Mouse (Mus musculus) midbrain, embryonic 12.5 days (tissue): ENCODE data around the gene Gngt1. TPM values are rescaled to one million over a fixed set of nuclear protein-coding genes. Genes with fewer than 3 reads are reported as not detected.

Source experiments
- ATAC-seq: fragments of 200-750 bp; cut with Nextera tagmentation; 2 replicates; pipeline ENCODE4 v1.8.0; 2017; ENCODE audit warnings: low read depth, moderate TSS enrichment, moderate library complexity; ENCODE audit not compliant: low FRiP score
- H3K27ac ChIP-seq: fragments of 300-500 bp; sonication (generic); replicated peaks from 2 replicates; pipeline ENCODE4 v1.5.1; 2016; ENCODE audit warnings: mild to moderate bottlenecking
- H3K27me3 ChIP-seq: fragments of 300-500 bp; sonication (generic); 2 replicates; pipeline ENCODE4 v1.6.1; 2016; ENCODE audit warnings: mild to moderate bottlenecking
- H3K36me3 ChIP-seq: fragments of 300-500 bp; sonication (generic); 2 replicates; pipeline ENCODE4 v1.6.1; 2016
- H3K4me1 ChIP-seq: fragments of 300-500 bp; sonication (generic); 2 replicates; pipeline ENCODE4 v1.6.1; 2016
- H3K4me2 ChIP-seq: fragments of 300-500 bp; sonication (generic); replicated peaks from 2 replicates; pipeline ENCODE4 v1.6.1; 2016; ENCODE audit warnings: mild to moderate bottlenecking, moderate library complexity
- H3K4me3 ChIP-seq: fragments of 300-500 bp; sonication (generic); 2 replicates; pipeline ENCODE4 v1.5.1; 2016; ENCODE audit warnings: mild to moderate bottlenecking
- H3K9ac ChIP-seq: fragments of 300-500 bp; sonication (generic); replicated peaks from 2 replicates; pipeline ENCODE4 v1.6.1; 2016; ENCODE audit warnings: mild to moderate bottlenecking, moderate library complexity
- H3K9me3 ChIP-seq: fragments of 300-500 bp; sonication (generic); 2 replicates; pipeline ENCODE4 v1.6.1; 2016; ENCODE audit warnings: mild to moderate bottlenecking
- WGBS: fragments of 180-500 bp; shearing (Covaris S2); methylation state at CpG from one replicate; pipeline ENCODE4 v1.1.7; 2016; 5-methylcytosine and 5-hydroxymethylcytosine counted together
- polyA plus RNA-seq: library from polyadenylated mRNA; unstranded; fragments of >200 nt; fragmentation: Nextera tagmentation; extraction: Ambion mirVana; gene quantifications from 2 replicates; pipeline ENCODE4 v1.2.1, GENCODE M21; 2016

Gngt1 gene
- polyA plus RNA-seq: not detected in 2 replicates

DNA sequence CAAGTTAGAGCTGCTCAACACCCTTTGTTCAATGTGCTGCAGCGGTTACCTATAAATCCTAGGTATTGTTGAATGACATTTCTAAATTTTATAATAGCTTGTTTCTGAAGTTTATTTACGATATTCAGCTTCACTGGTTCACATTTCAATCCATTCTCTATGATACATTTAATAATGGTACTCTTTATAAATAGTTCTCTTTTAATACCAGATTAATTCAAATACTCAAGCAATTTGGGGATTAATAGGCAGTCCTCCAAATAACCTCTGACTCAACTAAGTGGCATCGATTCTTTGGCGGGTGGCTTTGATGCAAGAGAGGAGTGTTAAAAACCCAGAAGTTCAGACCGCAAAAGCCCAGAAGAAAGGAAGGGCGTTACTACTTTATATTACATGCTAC is at the start of gene Gngt1:
Gene Gngt1, plus strand, starts transcription at position 301 of the 400 bp plus-strand sequence.
- Histone ChIP-seq H3K9ac (no peak within 1 kb of the TSS), H3K36me3 (no peaks in the 10 kb centered on the region), H3K4me3 (no peak within 1 kb of the TSS), H3K4me1 (no peaks in the 10 kb centered on the region), H3K4me2 (no peak within 1 kb of the TSS), H3K9me3 (no peaks in the 10 kb centered on the region), H3K27ac (no peak within 1 kb of the TSS), H3K27me3 (no peaks in the 10 kb centered on the region)
- no peak for ATAC-seq
- 92% methylated on average over 6 of the region's 6 CpGs for WGBS

DNA sequence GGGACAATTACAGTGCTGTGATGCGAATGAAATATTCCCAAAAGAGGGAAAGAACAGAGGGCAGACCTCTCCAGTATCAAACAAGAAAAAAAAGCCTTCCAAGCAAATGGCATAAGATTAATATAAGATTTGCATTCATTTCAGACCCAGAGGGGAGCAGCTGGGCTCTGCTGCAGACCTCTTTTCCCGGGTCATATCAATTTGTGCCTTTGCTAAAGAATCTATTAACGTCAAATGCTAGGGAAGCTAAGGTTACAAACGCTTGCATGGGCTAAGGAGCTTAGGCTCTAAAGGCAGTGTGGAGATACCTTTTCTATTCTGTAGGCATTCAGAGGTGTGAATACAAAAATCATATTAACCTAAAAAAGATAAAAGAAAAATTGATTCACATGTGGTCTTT is 38.6 kb upstream of the Gngt1 start:
- no peaks in the 10 kb centered on the region for H3K27me3 ChIP-seq
- peak; percentile 58 for ATAC-seq
- WGBS: 26% methylated on average over 4 of the region's 4 CpGs
- H3K4me2 ChIP-seq: no peak overlapping the region
- H3K4me3 ChIP-seq: no peak overlapping the region
- H3K9me3 ChIP-seq: no peaks in the 10 kb centered on the region
- no peak overlapping the region for H3K27ac ChIP-seq
- H3K9ac ChIP-seq: no peak overlapping the region
- H3K4me1 ChIP-seq: no peaks in the 10 kb centered on the region; the same call in 1 of the 2 replicates
- no peaks in the 10 kb centered on the region for H3K36me3 ChIP-seq

DNA sequence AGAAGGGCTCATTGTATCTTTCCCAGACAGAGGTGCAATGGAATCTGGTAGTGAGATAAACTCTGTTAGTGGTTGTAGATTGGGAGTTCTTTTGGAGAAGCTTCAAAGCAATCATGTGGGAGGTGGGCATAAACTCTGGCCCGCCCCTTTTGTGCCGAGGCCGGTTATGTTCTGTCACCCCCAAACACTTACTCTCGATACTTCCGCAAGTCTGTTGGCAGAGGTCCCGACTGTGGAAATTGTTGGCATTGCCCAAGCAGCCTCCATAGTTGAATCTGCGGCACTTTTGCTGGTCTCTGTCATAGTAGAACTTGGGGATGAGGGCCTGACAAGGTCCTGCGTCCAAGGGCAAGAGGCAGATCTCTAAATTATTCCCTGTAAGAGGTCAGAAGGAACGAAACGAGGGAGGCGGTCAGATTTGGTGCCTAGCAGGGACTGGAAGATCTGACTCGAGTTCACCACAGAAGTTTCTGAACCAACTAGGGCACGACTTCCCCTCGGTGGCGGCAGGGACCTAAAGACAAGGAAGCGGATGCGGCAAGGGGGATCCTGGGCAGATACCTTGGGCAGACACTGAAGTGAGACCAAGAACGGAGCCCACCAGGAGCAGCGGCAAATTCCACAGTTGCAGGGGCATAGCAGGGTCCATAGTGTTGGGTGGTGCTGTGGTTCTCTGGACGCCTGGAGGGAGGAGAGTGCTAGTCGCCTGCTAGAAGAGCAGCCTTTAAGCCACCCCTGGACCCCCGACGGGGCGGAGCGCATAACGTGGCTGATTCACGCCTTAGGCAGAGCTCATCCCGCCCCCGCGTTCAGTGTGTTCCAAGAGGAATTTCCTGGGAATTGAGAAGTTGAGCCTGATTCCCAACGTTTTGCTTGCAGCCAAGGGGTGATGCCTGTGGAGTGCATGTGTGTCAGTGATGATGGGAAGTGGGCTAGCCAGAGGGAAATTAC is 25.6 kb upstream of the Gngt1 start:
- Histone ChIP-seq H3K27ac (no peak overlapping the region), H3K4me1 (0 out of 2 replicates have a peak, but pooled peaks cover 2% of the 10 kb centered on the region), H3K27me3 (peaks cover 12% of the 10 kb centered on the region; the same call in 1 of the 2 replicates), H3K4me3 (no peak overlapping the region), H3K36me3 (no peaks in the 10 kb centered on the region), H3K9ac (no peak overlapping the region), H3K4me2 (peak overlapping the region; percentile 26), H3K9me3 (no peaks in the 10 kb centered on the region)
- WGBS: 36% methylated on average over 31 of the region's 31 CpGs
- ATAC-seq: no peak

GRCm38 (mm10) chr6:3973679-3974078 is 19.9 kb upstream of the Gngt1 start:
- no peaks in the 10 kb centered on the region for H3K36me3 ChIP-seq
- no peak for ATAC-seq
- H3K9ac ChIP-seq: no peak overlapping the region
- no peak overlapping the region for H3K4me2 ChIP-seq
- no peak overlapping the region for H3K4me3 ChIP-seq
- WGBS: 82% methylated on average over 1 of the region's 1 CpGs
- no peaks in the 10 kb centered on the region for H3K27me3 ChIP-seq
- no peaks in the 10 kb centered on the region for H3K9me3 ChIP-seq
- no peak overlapping the region for H3K27ac ChIP-seq
- H3K4me1 ChIP-seq: no peaks in the 10 kb centered on the region

- no peak for ATAC-seq
- H3K27ac ChIP-seq: no peak overlapping the region
- H3K4me1 ChIP-seq: no peaks in the 10 kb centered on the region
- no peaks in the 10 kb centered on the region for H3K27me3 ChIP-seq
- H3K4me2 ChIP-seq: no peak overlapping the region
- no peak overlapping the region for H3K4me3 ChIP-seq
- 92% methylated on average over 5 of the region's 5 CpGs for WGBS
- H3K9ac ChIP-seq: no peak overlapping the region
- no peaks in the 10 kb centered on the region for H3K36me3 ChIP-seq
- no peaks in the 10 kb centered on the region for H3K9me3 ChIP-seq
Observed at GRCm38 (mm10) chr6:3982661-3983284, 10.8 kb upstream of the Gngt1 start.

DNA sequence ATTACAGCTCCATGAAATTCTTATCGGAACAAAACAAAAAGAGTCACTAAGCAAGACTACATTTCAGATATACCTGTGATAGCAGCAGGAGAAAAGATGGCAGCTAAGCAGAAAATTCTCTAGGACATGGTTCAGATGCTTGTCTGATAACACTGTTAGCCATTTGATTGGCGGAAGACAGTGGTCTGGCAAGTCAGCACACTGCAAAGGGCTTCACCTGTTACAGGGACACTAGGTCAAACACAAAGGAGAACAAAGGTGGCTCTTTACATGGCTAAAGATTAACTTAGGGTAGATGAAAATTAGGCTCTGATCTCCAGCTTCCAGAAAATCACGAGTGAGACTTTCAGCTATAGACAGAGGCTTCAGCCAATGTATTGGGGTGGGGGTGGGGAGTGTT is 4.8 kb upstream of the Gngt1 start, which contains the start of gene Tfpi2:
Gene Tfpi2, minus strand, starts transcription at position 170 of the 400 bp plus-strand sequence.
- Histone ChIP-seq H3K9ac (no peak within 1 kb of the TSS), H3K4me2 (no peak within 1 kb of the TSS), H3K27ac (no peak within 1 kb of the TSS), H3K9me3 (no peaks in the 10 kb centered on the region), H3K4me3 (no peak within 1 kb of the TSS), H3K36me3 (no peaks in the 10 kb centered on the region), H3K4me1 (no peaks in the 10 kb centered on the region), H3K27me3 (no peaks in the 10 kb centered on the region)
- 82% methylated on average over 3 of the region's 3 CpGs for WGBS
- ATAC-seq: no peak

GRCm38 (mm10) chr6:3998089-3998488 is 4.5 kb downstream of the Gngt1 start:
- WGBS: 78% methylated on average over 4 of the region's 4 CpGs
- H3K4me2 ChIP-seq: no peak overlapping the region
- H3K4me1 ChIP-seq: no peaks in the 10 kb centered on the region
- H3K27me3 ChIP-seq: no peaks in the 10 kb centered on the region
- no peak overlapping the region for H3K4me3 ChIP-seq
- no peaks in the 10 kb centered on the region for H3K9me3 ChIP-seq
- H3K36me3 ChIP-seq: no peaks in the 10 kb centered on the region
- H3K9ac ChIP-seq: no peak overlapping the region
- ATAC-seq: no peak
- H3K27ac ChIP-seq: no peak overlapping the region

- H3K9me3 ChIP-seq: no peaks in the 10 kb centered on the region
- 67% methylated on average over 6 of the region's 6 CpGs for WGBS
- no peak for ATAC-seq
- H3K4me2 ChIP-seq: no peak overlapping the region
- H3K9ac ChIP-seq: no peak overlapping the region
- no peak overlapping the region for H3K4me3 ChIP-seq
- H3K36me3 ChIP-seq: no peaks in the 10 kb centered on the region
- peaks cover 5% of the 10 kb centered on the region for H3K4me1 ChIP-seq
- 0 out of 2 replicates have a peak, but pooled peaks cover 3% of the 10 kb centered on the region for H3K27me3 ChIP-seq
- no peak overlapping the region for H3K27ac ChIP-seq
Observed at GRCm38 (mm10) chr6:3999296-3999695, 5.7 kb downstream of the Gngt1 start.

DNA sequence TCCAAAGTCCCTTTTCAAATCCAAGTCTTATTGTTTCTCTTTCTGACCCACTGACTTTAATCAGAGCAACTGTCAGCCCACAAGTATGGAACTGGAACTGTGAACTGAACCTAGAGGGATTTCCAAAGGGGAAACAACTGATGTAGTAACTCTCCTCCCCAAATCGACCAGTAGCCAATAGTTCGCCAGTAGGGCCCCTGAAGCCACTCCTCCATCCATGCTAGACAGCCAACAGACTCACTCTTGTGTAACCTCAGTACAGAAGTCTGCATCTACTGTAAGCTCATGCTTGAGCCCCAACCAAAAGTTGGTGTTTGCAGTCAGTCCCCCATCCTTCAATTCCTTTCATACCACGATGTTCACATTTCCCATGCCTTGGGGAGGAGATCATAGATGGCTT is 7.1 kb downstream of the Gngt1 start:
- H3K9ac ChIP-seq: no peak overlapping the region
- peaks cover 6% of the 10 kb centered on the region for H3K4me1 ChIP-seq
- no peak overlapping the region for H3K27ac ChIP-seq
- no peaks in the 10 kb centered on the region for H3K36me3 ChIP-seq
- H3K4me2 ChIP-seq: no peak overlapping the region
- 0 out of 2 replicates have a peak, but pooled peaks cover 3% of the 10 kb centered on the region for H3K27me3 ChIP-seq
- 87% methylated on average over 3 of the region's 3 CpGs for WGBS
- H3K4me3 ChIP-seq: no peak overlapping the region
- ATAC-seq: no peak
- no peaks in the 10 kb centered on the region for H3K9me3 ChIP-seq

- 0 out of 2 replicates have a peak, but pooled peaks cover 3% of the 10 kb centered on the region for H3K27me3 ChIP-seq
- no peaks in the 10 kb centered on the region for H3K36me3 ChIP-seq
- peaks cover 6% of the 10 kb centered on the region for H3K4me1 ChIP-seq
- no peak for ATAC-seq
- no peak overlapping the region for H3K27ac ChIP-seq
- H3K4me2 ChIP-seq: peak overlapping the region; percentile 62
- no peak overlapping the region for H3K4me3 ChIP-seq
- no peak overlapping the region for H3K9ac ChIP-seq
- 62% methylated on average over 4 of the region's 4 CpGs for WGBS
- no peaks in the 10 kb centered on the region for H3K9me3 ChIP-seq
Observed at GRCm38 (mm10) chr6:4003445-4003844, 9.9 kb downstream of the Gngt1 start.

GRCm38 (mm10) chr6:4003890-4004306 is 10.3 kb downstream of the Gngt1 start, which contains the start of gene Gng11:
TSS of gene Gng11 (plus strand) at chr6:4003904.
- H3K27me3 ChIP-seq: 0 out of 2 replicates have a peak, but pooled peaks cover 3% of the 10 kb centered on the region
- H3K27ac ChIP-seq: peak within 1 kb of the TSS; percentile 35; the same call in 1 of the 2 replicates

DNA sequence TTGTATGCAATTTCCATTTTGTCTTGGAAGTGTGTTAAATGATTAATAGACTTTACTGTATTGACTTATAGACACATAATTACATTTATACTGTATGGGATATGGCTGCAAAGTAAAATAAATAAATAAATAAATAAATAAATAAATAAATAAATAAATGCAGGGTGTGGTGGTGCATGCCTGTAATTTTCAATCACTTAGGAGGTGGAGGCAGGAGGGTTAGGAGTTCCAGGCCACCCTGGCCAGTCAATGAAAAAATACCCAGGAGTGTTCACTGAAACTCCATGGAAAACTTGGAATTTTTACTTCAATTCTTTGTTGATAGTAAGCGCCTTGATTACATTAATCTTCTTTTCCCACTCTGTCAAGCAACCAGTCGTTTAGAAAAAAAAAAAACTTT is 11.2 kb downstream of the Gngt1 start:
- Histone ChIP-seq H3K36me3 (no peaks in the 10 kb centered on the region), H3K4me1 (peaks cover 6% of the 10 kb centered on the region), H3K27me3 (0 out of 2 replicates have a peak, but pooled peaks cover 3% of the 10 kb centered on the region), H3K4me2 (no peak overlapping the region), H3K9ac (no peak overlapping the region), H3K9me3 (no peaks in the 10 kb centered on the region), H3K27ac (no peak overlapping the region), H3K4me3 (no peak overlapping the region)
- ATAC-seq: no peak
- WGBS: 81% methylated on average over 2 of the region's 2 CpGs

More at GRCm38 (mm10) chr6:4003890-4004306, 10.3 kb downstream of the Gngt1 start, which contains the start of gene Gng11:
- WGBS: 3% methylated on average over 19 of the region's 19 CpGs
- Histone ChIP-seq H3K9me3 (no peaks in the 10 kb centered on the region), H3K9ac (peak within 1 kb of the TSS; percentile 54), H3K36me3 (no peaks in the 10 kb centered on the region), H3K4me3 (peak within 1 kb of the TSS; percentile 38), H3K4me1 (peaks cover 6% of the 10 kb centered on the region), H3K4me2 (peak within 1 kb of the TSS; percentile 62)
- ATAC-seq: peak; percentile 74
